In genomic region chr17:75877848-75878247, GRCm38 (mm10) we compare ENCODE assay signal across 16 mouse cellular contexts.
DNase-seq lines count a peak whose midpoint lies in the region; ATAC-seq and TF ChIP-seq lines count a peak whose summit lies in the region.
"Had no signal": no experiment of that assay in that cellular context is flagged by ENCODE, and none has a peak within 500 bp of the region (broad histone marks: within the 10 kb centered on the region; RNA-seq: fewer than 3 reads in every experiment).

No protein-coding gene starts in this region.

- no peaks in the 10 kb centered on the region for H3K27me3 ChIP-seq in lung, embryonic 14.5 days (ENCODE audit: insufficient read depth, low read length)
- no peaks in the 10 kb centered on the region for H3K27me3 ChIP-seq in MEL (ENCODE audit: control insufficient read depth in 1 of 2, insufficient read depth in 2 of 2, low read length in 2 of 2)
- H3K27me3 ChIP-seq: heart, embryonic 12.5 days; limb, embryonic 15.5 days had no signal

- H3K9ac ChIP-seq in lung, embryonic 14.5 days = no peak overlapping the region
- no peak overlapping the region for H3K9ac ChIP-seq in MEL (ENCODE audit: control insufficient read depth, low read depth, low read length, poor library complexity, severe bottlenecking)
- H3K9ac ChIP-seq: heart, embryonic 12.5 days; limb, embryonic 15.5 days had no signal

- no peaks in the 10 kb centered on the region for H3K4me1 ChIP-seq in lung, embryonic 14.5 days (ENCODE audit: insufficient read depth)
- no peaks in the 10 kb centered on the region for H3K4me1 ChIP-seq in MEL (ENCODE audit: control insufficient read depth in 1 of 2, insufficient read depth in 2 of 2, low read length in 2 of 2)
- H3K4me1 ChIP-seq: heart, embryonic 12.5 days; limb, embryonic 15.5 days had no signal

- H3K4me2 ChIP-seq in lung, embryonic 14.5 days = no peak overlapping the region
- H3K4me2 ChIP-seq: heart, embryonic 12.5 days; limb, embryonic 15.5 days had no signal

- no peaks in the 10 kb centered on the region for H3K9me3 ChIP-seq in lung, embryonic 14.5 days (ENCODE audit: low read depth, low read length)
- H3K9me3 ChIP-seq in MEL (replicated peaks; ENCODE audit: insufficient read depth, low read length) = no peaks in the 10 kb centered on the region
- H3K9me3 ChIP-seq: heart, embryonic 12.5 days; limb, embryonic 15.5 days had no signal

- ATAC-seq in lung, embryonic 14.5 days (ENCODE audit: insufficient read depth) = no peak
- ATAC-seq: activated CD4-positive, CD25-positive, alpha-beta regulatory T cell, adult 4 months had no signal

- no peak for TF ChIP-seq EP300 in MEL (IDR thresholded peaks at IDR 0.05; ENCODE audit: low read depth in 1 of 2, low read length in 2 of 2)

- TF ChIP-seq POLR2A in MEL (IDR thresholded peaks at IDR 0.05; ENCODE audit: control insufficient read depth in 1 of 2, insufficient read depth in 1 of 2, low read depth in 1 of 2, low read length in 2 of 2, poor library complexity in 1 of 2) = no peak

- no peak overlapping the region for H3K27ac ChIP-seq in gastrocnemius, adult 2 months
- H3K27ac ChIP-seq in lung, embryonic 14.5 days (ENCODE audit: low read depth) = no peak overlapping the region
- no peak overlapping the region for H3K27ac ChIP-seq in MEL (ENCODE audit: control insufficient read depth, low read depth, low read length)
- H3K27ac ChIP-seq: limb, embryonic 15.5 days; macrophage had no signal

- DNase-seq in gastrocnemius, adult 2 months = no peak
- no peak for DNase-seq in gastrocnemius, postnatal 10 days
- DNase-seq in lung, embryonic 14.5 days = peak; percentile 15
- DNase-seq in lung, postnatal 14 days = no peak
- no peak for DNase-seq in MEL (ENCODE audit: low read depth, low spot score)
- peak; percentile 21 for DNase-seq in embryo, embryonic 11 days
- DNase-seq in left cerebral cortex, postnatal 10 days (ENCODE audit: extremely low spot score in 1 of 2, low spot score in 2 of 2) = no peak
- no peak for DNase-seq in urinary bladder, postnatal 10 days (ENCODE audit: low spot score)
- DNase-seq: cerebellum, adult 9-11 months; kidney, adult 9 months; thymus, postnatal 36 days had no signal

- WGBS in lung, embryonic 14.5 days = 31% methylated on average over 1 of the region's 1 CpGs

- no peaks in the 10 kb centered on the region for H3K79me2 ChIP-seq in MEL (ENCODE audit: control insufficient read depth, insufficient read depth, low read length, poor library complexity)

- intact Hi-C loops in gastrocnemius, adult 2 months (cut with DNase I) = no loop called here
- intact Hi-C loops in left cerebral cortex, postnatal 10 days (cut with DNase I) = no loop called here

- H3K36me3 ChIP-seq in lung, embryonic 14.5 days (ENCODE audit: insufficient read depth) = no peaks in the 10 kb centered on the region
- H3K36me3 ChIP-seq in MEL (ENCODE audit: control insufficient read depth in 1 of 2, insufficient read depth in 2 of 2, low read length in 2 of 2) = no peaks in the 10 kb centered on the region
- H3K36me3 ChIP-seq: heart, embryonic 12.5 days; limb, embryonic 15.5 days had no signal

- peak; percentile 48 for TF ChIP-seq CTCF in gastrocnemius, adult 2 months (IDR thresholded peaks at IDR 0.05)
- peak; percentile 35 for TF ChIP-seq CTCF in lung, embryonic 14.5 days (IDR thresholded peaks at IDR 0.05; ENCODE audit: low read depth)
- TF ChIP-seq CTCF in MEL (IDR thresholded peaks at IDR 0.05 in 2 of 3, conservative IDR thresholded peaks at IDR 0.05 in 1 of 3; ENCODE audit: control insufficient read depth in 1 of 3, insufficient read depth in 1 of 3, low read depth in 2 of 3, low read length in 3 of 3, poor library complexity in 1 of 3, severe bottlenecking in 1 of 3) = no peak

- peak; percentile 3; the same call in 1 of the 2 replicates for TF ChIP-seq RAD21 in MEL (IDR thresholded peaks at IDR 0.05; ENCODE audit: low read depth, low read length)

- no peak overlapping the region for H3K4me3 ChIP-seq in gastrocnemius, adult 2 months
- H3K4me3 ChIP-seq in lung, embryonic 14.5 days (ENCODE audit: low read depth, low read length) = no peak overlapping the region
- H3K4me3 ChIP-seq in MEL (ENCODE audit: control insufficient read depth in 1 of 2, insufficient read depth in 1 of 2, low read depth in 2 of 2, low read length in 2 of 2) = no peak overlapping the region
- H3K4me3 ChIP-seq: erythroblast, embryonic 14.5 days; heart, embryonic 12.5 days; limb, embryonic 15.5 days had no signal

TF ChIP-seq in MEL, 35 proteins besides CTCF, POLR2A, EP300 and RAD21:
- TF ChIP-seq JUND (IDR thresholded peaks at IDR 0.05; ENCODE audit: low read depth, low read length) (no peak), NRF1 (IDR thresholded peaks at IDR 0.05; ENCODE audit: insufficient read depth, low read depth, low read length, poor library complexity, severe bottlenecking) (no peak)
TF ChIP-seq in MEL: peak in this region for 0.

Comparison
In these comparisons a context has a peak if more than half of its experiments do, and no peak if none do; other contexts are left out.
1. DNase-seq: peak in lung, embryonic 14.5 days (single experiment) and embryo, embryonic 11 days (single experiment); none in gastrocnemius, adult 2 months (single experiment), gastrocnemius, postnatal 10 days (single experiment), lung, postnatal 14 days (single experiment), MEL (single experiment), left cerebral cortex, postnatal 10 days (0 of 2) and urinary bladder, postnatal 10 days (single experiment).
2. CTCF ChIP-seq: peak in gastrocnemius, adult 2 months (single experiment) and lung, embryonic 14.5 days (single experiment); none in MEL (0 of 3).